Mouse (Mus musculus) kidney, adult 11 months (tissue): ENCODE measurements around the gene Lrrc20.
"Not testable (repeated sequence)": the region's sequence is repeated elsewhere in the genome, so short reads cannot be mapped to it uniquely, and the experiment has no call there.

Source experiments
- DNase-seq: peaks from one replicate; pipeline ENCODE4 v3.0.0; 2022

Lrrc20 gene

DNA sequence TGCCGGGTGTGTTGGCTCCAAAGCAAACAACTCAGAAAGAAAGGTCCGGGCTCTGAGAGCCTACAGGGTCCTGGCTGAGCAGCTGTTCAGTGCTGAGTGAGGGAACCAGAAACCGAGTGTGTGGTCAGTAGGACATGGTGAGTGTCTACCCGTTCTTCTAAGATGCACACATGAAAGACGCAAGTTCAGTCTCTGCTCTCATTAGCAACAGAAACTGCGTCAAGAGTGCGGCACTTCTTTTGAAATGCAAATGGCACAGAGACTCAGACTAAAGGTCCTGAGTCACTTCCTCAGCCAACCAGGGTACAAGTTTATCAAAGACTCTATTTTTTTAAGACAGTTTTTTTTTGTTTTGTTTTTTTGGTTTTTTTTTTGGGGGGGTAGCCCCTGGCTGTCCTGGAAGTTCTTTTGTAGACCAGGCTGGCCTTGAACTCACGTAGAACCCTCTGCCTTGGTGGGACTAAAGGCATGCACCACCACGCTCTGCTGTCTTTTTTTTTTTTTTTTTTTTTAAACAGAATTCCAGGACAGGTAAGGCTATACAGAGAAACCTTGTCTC, 124.0 kb downstream of the Lrrc20 start:
- no peak for DNase-seq

DNA sequence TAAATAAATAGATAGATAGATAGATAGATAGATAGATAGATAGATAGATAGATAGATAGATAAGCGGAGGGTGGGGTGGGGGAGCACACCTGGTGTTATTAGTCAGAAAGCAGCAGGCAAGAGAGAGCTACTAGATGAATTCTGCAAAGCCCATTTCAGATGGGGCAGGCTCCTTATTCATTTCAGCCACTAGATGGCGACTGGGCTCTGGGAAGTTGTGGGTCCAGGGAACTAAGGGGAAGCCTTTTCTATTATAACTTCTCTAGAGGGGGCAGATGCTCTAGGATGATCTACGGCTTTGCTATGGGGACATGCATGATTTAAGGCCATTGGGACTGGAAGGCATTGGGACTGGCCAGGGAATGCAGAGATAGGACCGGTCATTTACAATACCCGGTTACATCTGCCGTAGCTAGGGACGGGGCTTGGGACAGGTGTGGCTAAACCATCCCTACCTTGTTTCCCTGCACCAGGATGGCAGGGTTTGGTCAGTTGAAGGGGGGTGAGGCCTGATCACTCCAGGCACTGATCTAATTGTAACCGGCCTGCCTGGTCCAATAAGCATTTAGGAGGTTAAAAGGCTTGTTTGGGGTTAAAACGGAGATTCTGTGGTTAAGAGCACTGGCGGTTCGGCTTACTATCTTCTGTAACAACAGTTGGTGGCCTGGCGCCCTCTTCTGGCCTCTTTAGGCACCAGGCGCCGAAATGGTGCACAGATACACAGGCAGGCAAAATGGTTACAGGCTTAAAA, 126.9 kb downstream of the Lrrc20 start:
- DNase-seq = peak; percentile 26

DNA sequence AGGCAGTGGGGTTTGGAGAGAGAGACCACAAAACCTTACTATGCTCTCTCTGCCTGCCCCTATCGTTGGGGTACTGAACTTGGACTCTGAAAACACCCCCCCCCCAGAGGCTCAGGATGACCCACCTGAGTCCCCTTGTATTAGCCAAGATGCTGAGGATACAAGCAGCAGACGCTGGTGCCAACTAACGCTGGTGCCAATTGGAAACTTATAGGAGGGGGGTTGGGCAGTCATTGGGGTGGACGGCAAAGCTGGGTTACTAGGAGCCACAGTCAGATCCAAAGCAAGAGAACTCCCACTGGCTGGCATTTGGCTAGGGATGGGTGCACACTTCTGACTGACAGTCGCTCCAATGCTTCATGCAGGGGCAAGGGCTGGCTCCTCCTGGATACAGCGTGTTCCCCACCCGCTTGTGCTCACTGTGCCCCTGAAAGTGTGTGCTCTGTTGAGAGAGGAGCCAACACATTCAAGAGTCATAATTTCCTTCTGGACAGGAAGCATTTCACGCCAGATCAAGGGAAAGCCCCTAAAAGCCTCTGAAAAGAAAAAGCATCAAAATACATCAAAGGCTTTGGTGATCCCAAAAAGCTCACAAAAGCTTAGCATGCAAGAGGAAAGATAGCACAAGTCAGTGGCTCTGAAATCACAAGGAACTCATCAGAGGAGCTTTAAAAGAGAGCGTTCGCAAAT, 128.9 kb downstream of the Lrrc20 start:
- no peak for DNase-seq

GRCm38 (mm10) chr10:61605381-61605780, 129.8 kb downstream of the Lrrc20 start:
- DNase-seq = not testable (repeated sequence)

GRCm38 (mm10) chr10:61605851-61606250, 130.2 kb downstream of the Lrrc20 start:
- DNase-seq = peak; percentile 22

- no peak for DNase-seq
Measured at GRCm38 (mm10) chr10:61608233-61608632, 132.6 kb downstream of the Lrrc20 start.

DNA sequence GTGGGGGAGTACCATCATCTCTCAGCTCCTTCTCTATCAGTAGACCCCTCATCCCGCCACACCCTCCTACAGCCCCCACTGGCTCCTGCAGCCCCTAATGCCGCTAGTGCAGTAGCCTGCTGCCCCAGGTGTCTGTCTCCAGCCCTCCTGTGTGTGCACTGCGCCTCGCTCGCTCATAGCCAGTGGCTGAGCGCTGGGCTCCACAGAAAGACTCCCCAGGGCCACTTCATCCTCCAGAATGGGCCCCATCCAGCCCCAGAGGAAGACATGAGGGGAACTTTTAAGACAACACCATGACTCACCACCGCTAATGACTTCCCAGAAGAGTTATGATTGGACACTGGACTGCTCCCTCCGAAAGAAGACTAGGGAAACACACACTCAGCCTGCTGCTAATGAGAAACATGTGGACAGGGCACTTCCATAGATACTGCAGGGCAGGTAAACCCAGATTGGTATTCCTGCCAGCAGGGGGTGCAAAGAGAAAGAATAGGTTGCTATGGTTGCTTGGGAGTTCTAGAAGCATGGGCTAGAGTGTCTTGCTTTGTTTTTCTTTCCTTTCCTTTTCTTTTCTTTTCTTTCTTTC, 135.1 kb downstream of the Lrrc20 start:
- no peak for DNase-seq

GRCm38 (mm10) chr10:61614311-61614710, 138.7 kb downstream of the Lrrc20 start:
- no peak for DNase-seq

DNA sequence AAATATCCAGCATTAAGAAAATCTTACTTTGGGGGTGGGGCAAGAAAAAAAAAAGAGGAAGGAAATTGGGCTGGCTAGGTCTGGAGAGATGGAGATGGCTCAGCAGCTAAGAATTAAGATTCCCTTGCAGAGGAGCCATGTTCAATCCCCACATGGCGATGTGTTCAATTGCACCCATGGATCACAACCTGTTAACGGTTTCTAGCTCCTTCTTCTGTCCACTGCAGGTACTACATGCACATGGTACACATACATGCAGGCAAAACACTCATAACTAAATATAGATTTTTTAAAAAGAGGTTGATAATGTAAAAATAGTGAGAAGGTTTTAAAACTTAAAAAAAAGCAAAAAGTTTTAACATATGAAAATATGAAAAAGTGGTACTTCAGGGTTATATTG, 142.9 kb downstream of the Lrrc20 start:
- no peak for DNase-seq

DNA sequence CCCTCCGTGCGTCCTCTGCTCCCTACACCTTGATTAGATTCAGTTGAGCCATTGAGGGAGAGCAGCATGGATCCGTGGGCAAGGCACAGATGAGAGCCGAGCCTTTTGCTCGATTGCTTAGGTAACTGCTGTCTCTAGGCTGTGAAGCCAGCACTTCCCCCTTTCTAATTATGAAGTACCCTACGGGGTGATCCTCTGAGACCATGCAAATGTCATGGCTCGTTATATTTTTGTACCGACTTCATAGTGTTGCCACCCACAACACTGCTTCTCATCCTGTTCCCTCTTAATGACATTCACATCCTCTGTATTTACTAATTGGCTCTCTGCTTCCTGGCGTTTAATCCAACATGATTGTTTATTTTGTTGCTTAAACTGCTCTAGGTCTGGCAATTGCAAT, 146.1 kb downstream of the Lrrc20 start:
- no peak for DNase-seq

DNA sequence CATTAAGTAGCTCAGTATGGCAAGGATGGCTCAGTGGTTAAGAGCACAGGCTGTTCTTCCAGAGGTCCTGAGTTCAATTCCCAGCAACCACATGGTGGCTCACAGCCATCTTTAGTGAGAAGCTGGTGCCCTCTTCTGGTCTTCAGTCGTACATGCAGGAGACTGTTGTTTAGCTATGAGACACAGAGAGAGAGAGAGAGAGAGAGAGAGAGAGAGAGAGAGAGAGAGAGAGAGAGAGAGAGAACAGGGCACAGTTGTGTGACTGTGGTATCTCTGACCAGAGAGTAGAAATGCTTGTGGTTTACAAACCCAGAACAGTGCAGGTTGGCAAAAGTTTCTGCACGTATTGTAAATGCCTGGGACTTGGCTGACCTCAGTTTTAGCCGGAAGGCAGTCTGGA, 148.3 kb downstream of the Lrrc20 start:
- not testable (repeated sequence) for DNase-seq

- DNase-seq = no peak
Measured at GRCm38 (mm10) chr10:61624771-61625170, 149.2 kb downstream of the Lrrc20 start.

- no peak for DNase-seq
Measured at GRCm38 (mm10) chr10:61625381-61626257, 150.0 kb downstream of the Lrrc20 start.

GRCm38 (mm10) chr10:61626551-61626950, 150.9 kb downstream of the Lrrc20 start:
- DNase-seq = no peak

DNA sequence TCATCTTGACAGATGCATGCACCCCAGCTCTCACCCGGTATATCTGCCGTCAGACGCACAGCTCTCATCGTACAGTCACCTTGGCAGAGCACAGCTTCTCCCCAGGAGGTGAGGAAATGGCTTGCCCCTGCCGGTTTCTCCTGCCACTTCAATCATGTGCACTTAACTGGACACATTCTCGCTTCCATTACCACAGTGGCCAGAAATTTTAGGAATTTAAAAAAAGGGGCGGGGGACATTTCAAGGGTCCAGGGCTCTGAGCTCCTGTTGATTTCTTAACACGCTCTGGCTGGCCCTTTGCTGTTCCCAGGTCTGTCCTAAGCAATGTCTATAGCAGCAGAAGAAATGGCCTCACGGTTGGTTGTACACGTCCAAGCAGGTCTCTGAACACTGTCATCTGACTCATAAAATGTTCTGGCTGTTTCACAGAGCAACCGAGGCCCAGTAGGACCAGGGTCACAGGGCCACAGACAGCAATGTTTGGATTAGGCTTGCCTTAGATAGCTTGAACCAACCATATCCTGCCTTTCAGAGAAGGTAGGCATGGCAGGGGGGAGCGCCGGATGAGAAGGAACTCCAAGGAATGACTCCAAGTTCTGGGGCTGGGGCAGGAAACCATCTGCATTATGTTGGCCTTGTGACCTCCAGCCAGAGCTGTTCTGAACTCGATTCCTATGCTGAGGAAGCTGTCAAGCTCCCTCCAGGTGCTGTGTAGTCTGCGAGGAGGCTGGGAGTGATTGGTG, 151.8 kb downstream of the Lrrc20 start:
- no peak for DNase-seq

- peak; percentile 23 for DNase-seq
Measured at GRCm38 (mm10) chr10:61627938-61628250, 152.3 kb downstream of the Lrrc20 start.
